Mouse (Mus musculus): ENCODE data around the gene Cacna1h. TPM values are rescaled to one million over a fixed set of nuclear protein-coding genes. Genes with fewer than 3 reads are reported as not detected.

Gene Cacna1h
- polyA plus RNA-seq, 1 experiment = 0.12 TPM

DNA sequence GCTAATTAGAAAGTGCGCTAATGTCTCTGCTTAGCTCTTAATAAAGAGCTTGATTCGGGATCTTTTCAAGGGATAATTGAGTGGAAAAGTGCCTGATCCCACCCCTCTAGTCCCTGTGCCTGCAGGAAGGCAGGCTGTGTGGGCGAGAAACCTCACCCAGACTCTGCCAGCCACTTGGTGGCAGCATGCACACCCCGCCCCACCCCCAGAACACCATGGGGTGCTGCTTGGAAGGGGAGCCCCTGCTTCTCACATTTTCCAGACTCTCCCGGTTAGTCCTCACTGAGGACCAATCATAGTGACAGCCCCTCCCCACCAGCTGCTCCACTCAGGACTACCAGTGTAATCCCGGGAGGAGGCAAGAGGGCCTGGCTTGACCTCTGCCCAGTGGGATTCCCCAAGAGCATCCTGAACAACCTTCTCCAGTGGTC lies 27.6 kb downstream of the Cacna1h start:
- Histone ChIP-seq H3K4me3 (no peak overlapping the region), H3K79me2 (ENCODE audit: control insufficient read depth, insufficient read depth) (no peaks in the 10 kb centered on the region), H3K4me2 (ENCODE audit: low read depth) (no peak overlapping the region), H3K36me3 (ENCODE audit: control insufficient read depth, insufficient read depth) (no peaks in the 10 kb centered on the region), H3ac (ENCODE audit: control insufficient read depth, insufficient read length) (no peak overlapping the region), H3K27me3 (ENCODE audit: control insufficient read depth, insufficient read depth, insufficient read length) (peaks cover 9% of the 10 kb centered on the region)
- TF ChIP-seq POLR2A (IDR thresholded peaks at IDR 0.05; ENCODE audit: insufficient read length, low read depth) = no peak
- TF ChIP-seq POLR2AphosphoS2 (IDR thresholded peaks at IDR 0.05; ENCODE audit: insufficient read length, low read depth) = no peak
- no peak for TF ChIP-seq SRF (IDR thresholded peaks at IDR 0.05; ENCODE audit: control insufficient read depth, insufficient read length, low read depth)
- no peak for TF ChIP-seq TCF12 (IDR thresholded peaks at IDR 0.05; ENCODE audit: insufficient read depth, poor library complexity, severe bottlenecking)
- no peak for TF ChIP-seq MYOD1 (IDR thresholded peaks at IDR 0.05; ENCODE audit: control insufficient read depth in 1 of 3, insufficient read length in 2 of 3, low read depth in 2 of 3)

DNA sequence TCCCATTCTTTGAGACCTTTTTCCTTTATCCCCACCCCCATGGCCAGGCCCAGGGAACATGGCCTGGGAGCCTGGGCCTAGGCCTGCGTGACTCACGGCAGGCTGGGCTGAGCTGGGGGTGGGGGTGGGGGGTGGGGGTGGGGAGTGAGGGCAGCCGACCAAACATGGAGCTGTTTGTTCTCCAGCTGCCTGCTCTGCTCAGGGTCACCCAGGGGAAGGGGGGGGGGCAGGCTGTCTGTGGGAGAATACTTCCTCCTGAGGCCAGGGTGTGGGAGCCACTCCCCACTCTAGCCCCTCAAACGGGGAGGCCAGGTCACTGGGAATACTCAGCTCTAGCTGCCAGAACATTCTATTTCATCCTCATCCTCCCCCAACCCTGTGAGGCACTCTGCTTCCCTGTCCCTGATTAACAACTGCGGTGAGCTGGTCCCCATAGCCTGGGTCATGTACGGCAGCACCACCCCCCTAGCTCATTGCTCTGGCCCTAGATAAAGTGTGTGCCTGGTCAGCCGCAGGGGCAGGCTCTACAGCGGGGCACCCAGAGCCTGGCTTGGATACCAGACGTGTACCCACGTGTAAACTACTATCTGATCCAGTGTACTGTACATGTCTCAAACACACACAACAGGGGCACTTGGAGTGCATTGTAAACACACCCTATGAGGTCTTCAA lies 28.2 kb downstream of the Cacna1h start:
- H3K36me3 ChIP-seq (ENCODE audit: control insufficient read depth, insufficient read depth) = no peaks in the 10 kb centered on the region
- H3ac ChIP-seq (ENCODE audit: control insufficient read depth, insufficient read length) = no peak overlapping the region
- peaks cover 9% of the 10 kb centered on the region for H3K27me3 ChIP-seq (ENCODE audit: control insufficient read depth, insufficient read depth, insufficient read length)
- H3K4me3 ChIP-seq = no peak overlapping the region
- TF ChIP-seq TCF12 (IDR thresholded peaks at IDR 0.05; ENCODE audit: insufficient read depth, poor library complexity, severe bottlenecking) (no peak), MYOG (IDR thresholded peaks at IDR 0.05; ENCODE audit: control insufficient read depth in 1 of 3, insufficient read depth in 1 of 3, insufficient read length in 2 of 3, low read depth in 2 of 3) (no peak), REST (IDR thresholded peaks at IDR 0.05; ENCODE audit: insufficient read depth, insufficient read length) (no peak), MYOD1 (IDR thresholded peaks at IDR 0.05; ENCODE audit: control insufficient read depth in 1 of 3, insufficient read length in 2 of 3, low read depth in 2 of 3) (no peak), USF1 (IDR thresholded peaks at IDR 0.05; ENCODE audit: low read depth) (no peak), CEBPB (IDR thresholded peaks at IDR 0.05; ENCODE audit: insufficient read depth, poor library complexity, severe bottlenecking) (no peak), MAX (IDR thresholded peaks at IDR 0.05; ENCODE audit: low read depth) (no peak), POLR2AphosphoS2 (IDR thresholded peaks at IDR 0.05; ENCODE audit: insufficient read length, low read depth) (no peak), SRF (IDR thresholded peaks at IDR 0.05; ENCODE audit: control insufficient read depth, insufficient read length, low read depth) (no peak)
- H3K4me2 ChIP-seq (ENCODE audit: low read depth) = no peak overlapping the region
- H3K79me2 ChIP-seq (ENCODE audit: control insufficient read depth, insufficient read depth) = no peaks in the 10 kb centered on the region

DNA sequence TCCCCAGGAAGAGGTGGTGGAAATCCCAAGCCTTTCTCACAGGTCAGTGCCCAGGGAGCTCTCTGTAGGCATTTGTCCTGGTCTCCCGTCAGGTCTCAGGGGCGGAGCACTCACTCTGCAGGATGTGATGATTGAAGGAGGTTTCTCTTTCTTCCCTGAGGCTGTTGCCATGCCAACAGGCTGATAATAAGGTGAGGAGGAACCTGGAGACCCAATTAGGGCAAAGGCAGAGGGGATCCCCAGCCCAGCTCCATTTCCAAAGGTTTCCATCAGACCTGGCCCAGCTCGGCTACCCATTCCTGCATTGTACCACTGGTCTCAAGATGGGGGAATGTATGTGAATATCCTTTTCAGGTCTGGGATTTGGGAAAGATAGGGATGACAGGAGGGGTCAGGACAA lies 29.4 kb downstream of the Cacna1h start:
- no peak overlapping the region for H3K4me3 ChIP-seq
- TF ChIP-seq CEBPB (IDR thresholded peaks at IDR 0.05; ENCODE audit: insufficient read depth, poor library complexity, severe bottlenecking) (no peak), MYOD1 (IDR thresholded peaks at IDR 0.05; ENCODE audit: control insufficient read depth in 1 of 3, insufficient read length in 2 of 3, low read depth in 2 of 3) (no peak), SRF (IDR thresholded peaks at IDR 0.05; ENCODE audit: control insufficient read depth, insufficient read length, low read depth) (no peak)
- no peak overlapping the region for H3K4me2 ChIP-seq (ENCODE audit: low read depth)
- H3K79me2 ChIP-seq (ENCODE audit: control insufficient read depth, insufficient read depth) = no peaks in the 10 kb centered on the region
- H3ac ChIP-seq (ENCODE audit: control insufficient read depth, insufficient read length) = no peak overlapping the region
- no peaks in the 10 kb centered on the region for H3K36me3 ChIP-seq (ENCODE audit: control insufficient read depth, insufficient read depth)
- peaks cover 9% of the 10 kb centered on the region for H3K27me3 ChIP-seq (ENCODE audit: control insufficient read depth, insufficient read depth, insufficient read length)

DNA sequence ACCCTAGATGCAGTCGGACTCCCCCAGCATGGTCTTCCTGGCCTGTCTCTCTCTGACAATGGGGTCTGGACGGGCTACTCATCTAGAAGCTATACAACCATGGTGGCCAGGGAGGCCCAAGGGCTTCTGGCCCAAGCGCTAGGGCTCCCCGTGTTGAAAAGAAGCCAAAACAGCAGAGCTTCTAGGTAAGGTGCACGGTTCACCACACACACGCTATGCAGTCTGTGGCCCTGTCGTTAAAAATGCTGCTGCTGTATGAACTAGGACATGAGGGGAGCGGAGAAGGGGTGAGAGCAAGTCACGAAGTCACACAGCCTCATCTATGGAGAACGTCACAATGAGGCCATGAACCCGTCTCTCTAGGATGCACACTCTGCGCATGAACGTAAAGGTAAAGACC lies 31.4 kb downstream of the Cacna1h start:
- no peaks in the 10 kb centered on the region for H3K79me2 ChIP-seq (ENCODE audit: control insufficient read depth, insufficient read depth)
- no peaks in the 10 kb centered on the region for H3K36me3 ChIP-seq (ENCODE audit: control insufficient read depth, insufficient read depth)
- H3K4me2 ChIP-seq (ENCODE audit: low read depth) = no peak overlapping the region
- H3K27me3 ChIP-seq (ENCODE audit: control insufficient read depth, insufficient read depth, insufficient read length) = peaks cover 23% of the 10 kb centered on the region
- no peak overlapping the region for H3K4me3 ChIP-seq
- no peak overlapping the region for H3ac ChIP-seq (ENCODE audit: control insufficient read depth, insufficient read length)
- TF ChIP-seq MYOG (IDR thresholded peaks at IDR 0.05; ENCODE audit: control insufficient read depth in 1 of 3, insufficient read depth in 1 of 3, insufficient read length in 2 of 3, low read depth in 2 of 3) (no peak), MAX (IDR thresholded peaks at IDR 0.05; ENCODE audit: low read depth) (no peak), TCF12 (IDR thresholded peaks at IDR 0.05; ENCODE audit: insufficient read depth, poor library complexity, severe bottlenecking) (no peak), USF1 (IDR thresholded peaks at IDR 0.05; ENCODE audit: low read depth) (no peak), POLR2AphosphoS2 (IDR thresholded peaks at IDR 0.05; ENCODE audit: insufficient read length, low read depth) (no peak), SRF (IDR thresholded peaks at IDR 0.05; ENCODE audit: control insufficient read depth, insufficient read length, low read depth) (no peak), MYOD1 (IDR thresholded peaks at IDR 0.05; ENCODE audit: control insufficient read depth in 1 of 3, insufficient read length in 2 of 3, low read depth in 2 of 3) (no peak), TCF3 (IDR thresholded peaks at IDR 0.05; ENCODE audit: insufficient read length, low read depth) (no peak), POLR2A (IDR thresholded peaks at IDR 0.05; ENCODE audit: insufficient read length, low read depth) (no peak), REST (IDR thresholded peaks at IDR 0.05; ENCODE audit: insufficient read depth, insufficient read length) (no peak), CEBPB (IDR thresholded peaks at IDR 0.05; ENCODE audit: insufficient read depth, poor library complexity, severe bottlenecking) (no peak)

DNA sequence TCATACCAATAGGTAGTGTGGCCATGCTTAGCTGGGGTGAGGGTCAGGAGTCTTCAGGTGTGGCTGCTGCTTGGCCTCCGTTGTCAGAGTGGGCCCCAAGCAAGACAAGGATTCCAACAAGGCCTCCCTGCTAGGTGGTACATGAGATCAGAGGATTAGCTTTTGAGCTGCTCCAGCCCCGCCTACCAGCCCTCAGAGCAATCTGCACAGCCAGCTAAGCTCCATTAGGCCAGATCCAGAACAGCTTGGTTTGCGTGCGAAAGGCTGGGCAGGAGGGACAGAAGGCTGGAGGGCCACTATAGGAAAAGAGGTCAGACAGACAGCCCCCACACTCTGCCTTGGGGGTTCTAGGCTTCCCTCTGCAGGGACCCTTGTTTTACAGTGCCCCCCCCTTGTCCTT lies 32.1 kb downstream of the Cacna1h start:
- Histone ChIP-seq H3ac (ENCODE audit: control insufficient read depth, insufficient read length) (no peak overlapping the region), H3K4me3 (no peak overlapping the region), H3K36me3 (ENCODE audit: control insufficient read depth, insufficient read depth) (no peaks in the 10 kb centered on the region), H3K79me2 (ENCODE audit: control insufficient read depth, insufficient read depth) (no peaks in the 10 kb centered on the region), H3K4me2 (ENCODE audit: low read depth) (no peak overlapping the region), H3K27me3 (ENCODE audit: control insufficient read depth, insufficient read depth, insufficient read length) (peaks cover 30% of the 10 kb centered on the region)
- TF ChIP-seq CEBPB (IDR thresholded peaks at IDR 0.05; ENCODE audit: insufficient read depth, poor library complexity, severe bottlenecking) (no peak), TCF3 (IDR thresholded peaks at IDR 0.05; ENCODE audit: insufficient read length, low read depth) (no peak), MYOG (IDR thresholded peaks at IDR 0.05; ENCODE audit: control insufficient read depth in 1 of 3, insufficient read depth in 1 of 3, insufficient read length in 2 of 3, low read depth in 2 of 3) (no peak), E2F4 (IDR thresholded peaks at IDR 0.05; ENCODE audit: insufficient read depth) (no peak), POLR2AphosphoS2 (IDR thresholded peaks at IDR 0.05; ENCODE audit: insufficient read length, low read depth) (no peak), SRF (IDR thresholded peaks at IDR 0.05; ENCODE audit: control insufficient read depth, insufficient read length, low read depth) (no peak), TCF12 (IDR thresholded peaks at IDR 0.05; ENCODE audit: insufficient read depth, poor library complexity, severe bottlenecking) (no peak), MAX (IDR thresholded peaks at IDR 0.05; ENCODE audit: low read depth) (no peak), MYOD1 (IDR thresholded peaks at IDR 0.05; ENCODE audit: control insufficient read depth in 1 of 3, insufficient read length in 2 of 3, low read depth in 2 of 3) (no peak), POLR2A (IDR thresholded peaks at IDR 0.05; ENCODE audit: insufficient read length, low read depth) (no peak), REST (IDR thresholded peaks at IDR 0.05; ENCODE audit: insufficient read depth, insufficient read length) (no peak)

Measured in myocyte (in vitro differentiated cells).